Mouse (Mus musculus) stomach, embryonic 16.5 days (tissue): Measurements from ENCODE around the gene Foxf2. TPM values are rescaled to one million over a fixed set of nuclear protein-coding genes. Genes with fewer than 3 reads are reported as not detected.
A peak's percentile ranks its signal among the peaks of the same experiment; 100 is the strongest.

Source experiments
- ATAC-seq: fragments of 200-750 bp; cut with Nextera tagmentation; 2 replicates; pipeline ENCODE4 v1.8.0; 2017; ENCODE audit warnings: moderate number of reproducible peaks, moderate TSS enrichment; ENCODE audit not compliant: insufficient read depth, low FRiP score
- H3K27ac ChIP-seq: fragments of 300-500 bp; sonication (generic); 2 replicates; pipeline ENCODE4 v1.5.1; 2014; ENCODE audit warnings: low read length
- H3K27me3 ChIP-seq: fragments of 300-500 bp; sonication (generic); 2 replicates; pipeline ENCODE4 v1.6.1; 2014; ENCODE audit warnings: low read length, control low read depth, mixed read lengths; ENCODE audit not compliant: control insufficient read depth, insufficient read depth
- H3K36me3 ChIP-seq: fragments of 300-500 bp; sonication (generic); 2 replicates; pipeline ENCODE4 v1.6.1; 2014; ENCODE audit warnings: low read length; ENCODE audit not compliant: control insufficient read depth, insufficient read depth
- H3K4me1 ChIP-seq: fragments of 300-500 bp; sonication (generic); 2 replicates; pipeline ENCODE4 v1.6.1; 2014; ENCODE audit warnings: low read length, control low read depth, mixed read lengths; ENCODE audit not compliant: control insufficient read depth, insufficient read depth
- H3K4me2 ChIP-seq: fragments of 300-500 bp; sonication (generic); 2 replicates; pipeline ENCODE4 v1.6.1; 2014; ENCODE audit warnings: low read depth, low read length, mixed read lengths
- H3K4me3 ChIP-seq: fragments of 300-500 bp; sonication (generic); replicated peaks from 2 replicates; pipeline ENCODE4 v1.5.1; 2014; ENCODE audit warnings: mild to moderate bottlenecking, low read length
- H3K9ac ChIP-seq: fragments of 300-500 bp; sonication (generic); 2 replicates; pipeline ENCODE4 v1.6.1; 2014; ENCODE audit warnings: low read length
- H3K9me3 ChIP-seq: fragments of 300-500 bp; sonication (generic); replicated peaks from 2 replicates; pipeline ENCODE4 v1.6.1; 2016; ENCODE audit warnings: low read length, control low read depth; ENCODE audit not compliant: control insufficient read depth
- WGBS: fragments of 180-500 bp; shearing (Covaris S2); extraction: QIAGEN DNeasy Blood & Tissue Kit; methylation state at CpG from one replicate; pipeline ENCODE4 v1.1.7; 2014; 5-methylcytosine and 5-hydroxymethylcytosine counted together
- polyA plus RNA-seq: library from polyadenylated mRNA; unstranded; fragments of >200 nt; fragmentation: Nextera tagmentation; extraction: Ambion mirVana; gene quantifications from 2 replicates; pipeline ENCODE4 v1.2.1, GENCODE M21; 2015

The Foxf2 gene
- polyA plus RNA-seq = 11.9 and 12.2 TPM in 2 replicates

DNA sequence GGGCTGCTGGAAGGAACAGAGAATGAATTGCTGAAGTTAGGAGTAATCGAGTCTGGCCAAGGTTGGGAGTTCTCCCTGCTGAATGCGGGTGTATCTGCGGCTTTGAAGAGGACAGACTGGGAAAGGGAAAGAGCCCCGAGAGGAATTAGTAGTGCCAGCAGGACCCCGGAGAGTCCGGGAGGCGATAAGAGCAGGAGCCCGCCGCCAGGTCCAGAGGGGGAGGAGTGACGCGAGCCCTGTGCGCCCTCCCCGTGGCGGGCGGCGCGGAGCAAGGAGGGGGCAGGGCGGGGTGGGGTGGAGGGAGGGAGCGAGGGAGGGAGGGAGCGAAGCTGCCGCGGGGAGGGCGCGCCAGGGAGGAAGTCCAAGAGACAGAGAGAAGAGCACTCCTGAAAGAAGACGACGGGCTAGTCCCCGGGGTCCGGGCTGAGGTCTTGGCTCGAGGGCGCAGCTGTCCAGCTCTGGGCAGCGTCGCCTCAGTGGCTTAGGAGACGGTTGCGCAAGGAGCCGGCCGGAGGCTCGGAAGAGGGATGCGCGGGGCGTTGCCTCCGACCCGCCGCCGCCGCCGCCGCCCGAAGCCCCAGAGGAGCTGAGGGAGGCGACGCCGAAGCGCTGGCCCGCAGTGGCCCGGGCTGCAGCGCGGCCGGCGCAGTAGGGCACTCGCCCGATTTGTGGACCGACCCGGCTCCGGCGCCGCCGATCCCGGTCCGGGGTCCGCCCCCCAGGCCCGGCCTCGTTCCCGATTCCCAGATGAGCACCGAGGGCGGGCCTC is at the start of gene Foxf2:
Gene Foxf2 (plus strand): TSS at position 484 of the 769 bp plus-strand sequence.
- Histone ChIP-seq H3K4me1 (peaks cover 10% of the 10 kb centered on the region), H3K4me2 (peak within 1 kb of the TSS; percentile 78), H3K27me3 (peaks cover 61% of the 10 kb centered on the region), H3K36me3 (no peaks in the 10 kb centered on the region), H3K9ac (peak within 1 kb of the TSS; percentile 85), H3K9me3 (no peaks in the 10 kb centered on the region), H3K4me3 (peak within 1 kb of the TSS; percentile 68), H3K27ac (peak within 1 kb of the TSS; percentile 84)
- peak; percentile 69 for ATAC-seq
- under 1% methylated on average over 72 of the region's 74 CpGs for WGBS

DNA sequence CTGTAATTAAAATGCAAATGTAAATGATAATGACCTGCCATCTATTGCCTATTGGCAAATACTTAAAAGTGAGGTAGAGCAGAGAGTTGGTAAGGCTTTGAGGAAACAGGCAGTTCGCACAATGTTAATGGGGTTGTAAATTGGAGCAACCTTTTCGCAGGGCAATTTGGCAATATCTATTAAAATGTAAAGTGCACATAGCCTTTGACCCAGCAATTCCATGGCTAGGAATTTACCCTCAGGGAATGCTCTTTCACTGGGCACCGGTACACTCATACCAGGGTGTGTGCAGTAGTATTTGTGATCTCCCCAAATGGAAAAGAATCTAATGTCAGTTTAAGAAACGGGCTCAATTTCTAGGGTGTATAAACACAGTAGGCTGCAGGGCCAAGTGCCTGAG is 48.9 kb upstream of the Foxf2 start:
- no peak overlapping the region for H3K4me2 ChIP-seq
- ATAC-seq = no peak
- no peak overlapping the region for H3K27ac ChIP-seq
- no peaks in the 10 kb centered on the region for H3K27me3 ChIP-seq
- WGBS = 66% methylated on average over 4 of the region's 4 CpGs
- no peak overlapping the region for H3K9ac ChIP-seq
- no peak overlapping the region for H3K4me3 ChIP-seq
- no peaks in the 10 kb centered on the region for H3K9me3 ChIP-seq
- no peaks in the 10 kb centered on the region for H3K36me3 ChIP-seq
- no peaks in the 10 kb centered on the region for H3K4me1 ChIP-seq

DNA sequence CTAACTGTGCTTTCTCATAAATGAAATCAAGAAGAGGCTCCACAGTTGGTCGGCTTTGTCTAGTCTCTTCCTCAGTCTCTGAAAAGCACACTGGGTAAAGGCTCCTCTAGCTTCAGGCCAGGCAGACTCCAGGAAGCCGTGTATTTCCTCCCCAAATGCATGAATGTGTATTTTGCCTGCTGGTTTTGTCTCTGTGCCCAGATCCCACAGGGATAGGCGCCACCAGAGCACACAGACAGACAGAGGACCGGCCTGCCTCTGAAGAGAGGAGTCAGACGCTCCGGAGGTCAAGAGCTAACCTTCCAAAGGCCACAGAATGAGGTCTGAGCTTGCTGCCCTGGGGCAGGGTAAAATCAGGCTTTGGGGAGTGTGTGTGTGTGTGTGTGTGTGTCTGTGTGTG is 48.0 kb upstream of the Foxf2 start:
- H3K4me3 ChIP-seq = no peak overlapping the region
- no peaks in the 10 kb centered on the region for H3K27me3 ChIP-seq
- peak overlapping the region; percentile 78 for H3K27ac ChIP-seq
- no peaks in the 10 kb centered on the region for H3K4me1 ChIP-seq
- peak; percentile 41; the same call in 1 of the 2 replicates for ATAC-seq
- H3K9me3 ChIP-seq = no peaks in the 10 kb centered on the region
- 35% methylated on average over 6 of the region's 6 CpGs for WGBS
- no peaks in the 10 kb centered on the region for H3K36me3 ChIP-seq
- peak overlapping the region; percentile 23; the same call in 1 of the 2 replicates for H3K4me2 ChIP-seq
- H3K9ac ChIP-seq = peak overlapping the region; percentile 53

DNA sequence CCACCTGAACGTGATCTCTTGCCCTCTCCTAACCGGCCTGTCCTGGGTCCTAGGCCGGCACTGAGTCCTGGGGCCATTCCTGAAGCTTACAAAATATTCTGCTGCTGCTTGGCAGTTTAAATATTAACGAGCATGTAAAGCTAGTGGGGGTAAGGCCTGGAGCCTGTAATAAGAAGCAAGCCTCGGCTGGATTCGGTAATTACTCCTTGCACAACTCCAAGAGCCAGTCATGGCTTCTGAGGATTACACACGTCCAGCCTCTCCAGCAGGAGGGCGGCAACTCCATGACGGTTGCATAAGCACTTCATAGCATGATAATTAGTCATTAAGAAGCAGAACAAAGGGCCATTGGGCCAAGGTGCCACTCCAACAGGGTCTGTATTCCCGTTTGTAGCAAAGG is 47.2 kb upstream of the Foxf2 start:
- H3K27me3 ChIP-seq = no peaks in the 10 kb centered on the region
- no peaks in the 10 kb centered on the region for H3K9me3 ChIP-seq
- 0 out of 2 replicates have a peak overlapping the region, but pooled peaks have one; percentile 4 for H3K9ac ChIP-seq
- peak; percentile 91 for ATAC-seq
- H3K4me2 ChIP-seq = peak overlapping the region; percentile 23; the same call in 1 of the 2 replicates
- no peaks in the 10 kb centered on the region for H3K4me1 ChIP-seq
- WGBS = 49% methylated on average over 10 of the region's 10 CpGs
- no peaks in the 10 kb centered on the region for H3K36me3 ChIP-seq
- peak overlapping the region; percentile 78 for H3K27ac ChIP-seq
- peak overlapping the region; percentile 14; the same call in 1 of the 2 replicates for H3K4me3 ChIP-seq

DNA sequence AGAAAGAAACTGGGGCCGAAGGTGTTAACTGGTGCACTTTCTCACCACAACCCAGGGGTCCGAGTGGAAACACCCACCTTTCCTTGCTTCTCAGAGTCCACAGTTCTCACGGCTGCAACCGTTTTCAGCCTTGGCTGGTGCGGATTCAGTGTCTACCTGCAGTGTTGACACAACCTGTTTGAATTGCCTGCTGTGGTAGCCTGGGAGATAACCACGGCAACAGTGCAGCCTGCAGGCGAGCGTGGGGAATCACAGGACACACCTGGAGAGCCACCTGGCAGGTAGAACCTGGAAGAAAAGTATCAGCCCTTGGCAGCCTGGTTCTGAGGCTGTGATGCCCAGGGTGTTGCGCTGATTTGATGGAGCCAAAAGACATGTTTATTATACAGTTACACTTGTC is 45.8 kb upstream of the Foxf2 start:
- Histone ChIP-seq H3K9ac (no peak overlapping the region), H3K27me3 (no peaks in the 10 kb centered on the region), H3K27ac (peak overlapping the region; percentile 21; the same call in 1 of the 2 replicates), H3K9me3 (no peaks in the 10 kb centered on the region), H3K4me2 (peak overlapping the region; percentile 33), H3K36me3 (no peaks in the 10 kb centered on the region), H3K4me3 (no peak overlapping the region), H3K4me1 (no peaks in the 10 kb centered on the region)
- 51% methylated on average over 9 of the region's 9 CpGs for WGBS
- peak; percentile 67; the same call in 1 of the 2 replicates for ATAC-seq

DNA sequence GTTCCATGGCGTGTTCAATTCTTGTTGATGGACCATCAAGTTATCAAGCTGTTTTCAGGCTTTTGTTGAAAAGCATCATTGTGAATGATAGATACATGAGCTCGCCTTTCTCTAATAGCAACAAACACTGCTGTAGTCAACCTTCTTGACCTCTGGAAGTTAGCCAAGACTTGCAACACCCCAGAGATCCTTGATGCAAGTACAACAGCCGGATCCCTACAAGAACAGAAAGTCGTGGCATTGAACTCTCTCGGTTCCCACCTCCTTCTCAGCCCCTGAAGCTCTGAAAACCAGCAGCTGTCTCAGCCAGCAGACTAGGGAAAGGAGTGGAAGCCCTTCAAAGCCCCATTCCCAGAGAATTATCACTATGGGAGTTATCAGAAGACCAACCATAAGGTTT is 38.3 kb upstream of the Foxf2 start:
- H3K9ac ChIP-seq = no peak overlapping the region
- no peaks in the 10 kb centered on the region for H3K9me3 ChIP-seq
- no peak for ATAC-seq
- 56% methylated on average over 5 of the region's 5 CpGs for WGBS
- no peaks in the 10 kb centered on the region for H3K27me3 ChIP-seq
- H3K36me3 ChIP-seq = no peaks in the 10 kb centered on the region
- no peak overlapping the region for H3K27ac ChIP-seq
- H3K4me3 ChIP-seq = no peak overlapping the region
- H3K4me2 ChIP-seq = no peak overlapping the region
- no peaks in the 10 kb centered on the region for H3K4me1 ChIP-seq

DNA sequence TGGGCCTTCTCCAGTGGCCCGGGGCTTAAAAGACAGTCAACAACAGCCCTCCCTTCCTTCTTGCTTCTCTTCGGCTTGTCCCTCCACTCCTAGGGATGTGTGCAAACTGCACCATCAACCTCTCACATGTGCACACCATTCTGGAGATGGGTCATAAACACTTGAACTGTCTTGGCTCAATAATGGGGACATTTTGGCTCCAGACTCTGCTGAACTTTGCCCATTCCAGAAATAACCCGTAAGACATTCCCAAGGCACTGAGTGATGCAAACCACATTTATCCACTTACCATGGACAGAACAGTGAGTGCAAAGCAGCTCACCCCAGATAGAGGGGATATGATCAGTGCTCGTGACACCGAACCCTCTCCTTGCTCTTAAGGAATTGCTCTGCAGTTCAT is 26.0 kb upstream of the Foxf2 start:
- Histone ChIP-seq H3K27me3 (no peaks in the 10 kb centered on the region), H3K4me2 (no peak overlapping the region), H3K9me3 (no peaks in the 10 kb centered on the region), H3K27ac (no peak overlapping the region), H3K9ac (no peak overlapping the region), H3K36me3 (no peaks in the 10 kb centered on the region), H3K4me3 (no peak overlapping the region), H3K4me1 (no peaks in the 10 kb centered on the region)
- ATAC-seq = no peak
- 78% methylated on average over 5 of the region's 5 CpGs for WGBS

DNA sequence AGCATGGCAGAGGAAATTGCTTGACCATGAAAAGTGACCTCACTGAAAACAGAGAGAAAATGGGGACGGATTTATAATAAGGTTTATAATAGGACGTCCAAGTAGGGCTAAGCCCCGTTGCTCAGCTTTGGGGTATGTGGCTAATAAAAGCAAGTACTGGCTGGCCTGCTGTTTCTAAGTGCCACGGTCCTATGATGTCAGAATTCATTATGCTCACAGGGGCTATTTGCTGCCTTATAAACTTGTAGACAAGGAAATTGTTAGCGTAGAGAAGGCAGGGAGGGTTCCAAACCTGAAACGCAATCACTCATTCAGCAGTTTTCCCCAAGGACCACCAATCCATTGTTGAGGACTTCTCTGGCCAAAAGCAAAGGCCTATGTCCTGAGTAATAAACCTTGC is 21.7 kb upstream of the Foxf2 start:
- Histone ChIP-seq H3K27me3 (no peaks in the 10 kb centered on the region), H3K36me3 (no peaks in the 10 kb centered on the region), H3K9ac (no peak overlapping the region), H3K9me3 (no peaks in the 10 kb centered on the region), H3K4me3 (no peak overlapping the region), H3K27ac (no peak overlapping the region), H3K4me2 (no peak overlapping the region), H3K4me1 (no peaks in the 10 kb centered on the region)
- ATAC-seq = no peak
- 90% methylated on average over 6 of the region's 6 CpGs for WGBS

DNA sequence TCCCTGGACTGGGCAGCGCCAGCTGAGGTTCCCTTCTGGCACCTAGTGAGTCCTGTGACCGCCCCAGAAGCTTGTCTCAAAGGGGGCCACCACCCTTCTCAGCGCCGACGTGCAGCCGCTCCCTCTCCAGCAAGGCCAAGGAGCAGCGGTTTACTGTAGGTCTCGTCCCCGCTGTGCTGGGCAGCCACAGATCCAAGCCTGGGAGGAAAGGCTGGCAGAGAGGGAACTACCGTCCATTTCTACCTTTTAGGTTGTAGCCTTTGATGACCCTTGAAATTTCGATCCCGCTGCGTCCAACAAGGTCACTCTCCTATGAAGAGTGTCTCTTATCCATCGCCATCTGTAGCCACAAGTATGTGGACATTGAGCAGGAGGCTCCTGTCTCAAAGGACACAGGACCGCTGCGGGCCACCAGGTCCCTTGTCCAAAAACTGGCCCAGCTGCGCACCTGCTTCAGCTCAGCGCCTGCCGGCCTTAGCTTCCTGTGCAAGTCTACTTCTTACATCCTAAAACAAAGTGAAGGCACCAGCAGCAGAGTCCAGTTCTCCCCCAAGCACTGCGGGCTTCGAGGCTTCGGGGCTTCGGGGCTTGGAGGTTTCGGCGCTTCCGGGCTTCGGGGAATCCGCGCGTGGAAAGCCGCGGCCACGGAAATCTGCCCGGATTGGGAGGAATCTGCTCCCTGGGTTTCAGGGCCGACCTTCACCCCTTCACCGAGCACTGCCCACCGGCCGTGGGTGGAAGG is 10.7 kb upstream of the Foxf2 start:
- Histone ChIP-seq H3K4me1 (peaks cover 6% of the 10 kb centered on the region), H3K9ac (no peak overlapping the region), H3K36me3 (no peaks in the 10 kb centered on the region), H3K27me3 (peaks cover 46% of the 10 kb centered on the region), H3K27ac (no peak overlapping the region), H3K4me2 (0 out of 2 replicates have a peak overlapping the region, but pooled peaks have one; percentile 3), H3K9me3 (no peaks in the 10 kb centered on the region), H3K4me3 (no peak overlapping the region)
- ATAC-seq = no peak
- WGBS = 20% methylated on average over 38 of the region's 38 CpGs
